Mouse (Mus musculus): ENCODE measurements around the gene Tunar. TPM values are rescaled to one million over a fixed set of nuclear protein-coding genes. Genes with fewer than 3 reads are reported as not detected.
A peak's percentile ranks its signal among the peaks of the same experiment; 100 is the strongest.

Tunar gene
- not detected for total RNA-seq (2021)
- long read RNA-seq, experiment 1 = 0 reads
- long read RNA-seq, experiment 2 = 0 reads

GRCm38 (mm10) chr12:105333570-105333969 lies at the start of gene Tunar:
Gene Tunar (plus strand): TSS chr12:105333870.
- no peak for DNase-seq

- DNase-seq = no peak
These were observed 21.1 kb upstream of the Tunar start for GRCm38 (mm10) chr12:105312571-105313035.

GRCm38 (mm10) chr12:105314328-105314727 lies 19.3 kb upstream of the Tunar start:
- DNase-seq = no peak

- DNase-seq = peak; percentile 23
These were observed 11.5 kb upstream of the Tunar start for GRCm38 (mm10) chr12:105322160-105322559.

GRCm38 (mm10) chr12:105327051-105327450 lies 6.6 kb upstream of the Tunar start:
- no peak for DNase-seq

- no peak for DNase-seq
These were observed 5.3 kb upstream of the Tunar start for GRCm38 (mm10) chr12:105328396-105328795.

- DNase-seq = no peak
These were observed 2.4 kb downstream of the Tunar start for GRCm38 (mm10) chr12:105336094-105336420.

GRCm38 (mm10) chr12:105336421-105337289 lies 3.0 kb downstream of the Tunar start:
- no peak for DNase-seq

GRCm38 (mm10) chr12:105337290-105338005 lies 3.8 kb downstream of the Tunar start:
- DNase-seq = no peak

- no peak for DNase-seq
These were observed 4.7 kb downstream of the Tunar start for GRCm38 (mm10) chr12:105338256-105338977.

- DNase-seq = no peak
These were observed 7.9 kb downstream of the Tunar start for GRCm38 (mm10) chr12:105341523-105341922.

GRCm38 (mm10) chr12:105344460-105344859 lies 10.8 kb downstream of the Tunar start:
- DNase-seq = no peak

- DNase-seq = no peak
These were observed 13.2 kb downstream of the Tunar start for GRCm38 (mm10) chr12:105346861-105347260.

GRCm38 (mm10) chr12:105347261-105347660 lies 13.6 kb downstream of the Tunar start:
- no peak for DNase-seq

- peak; percentile 53 for DNase-seq
These were observed 20.6 kb downstream of the Tunar start for GRCm38 (mm10) chr12:105354266-105354665.

GRCm38 (mm10) chr12:105354772-105355171 lies 21.1 kb downstream of the Tunar start:
- no peak for DNase-seq

- no peak for DNase-seq
These were observed 23.1 kb downstream of the Tunar start for GRCm38 (mm10) chr12:105356781-105357180.

GRCm38 (mm10) chr12:105363648-105364047 lies 30.0 kb downstream of the Tunar start:
- DNase-seq = no peak

GRCm38 (mm10) chr12:105374564-105374963 lies 40.9 kb downstream of the Tunar start:
- DNase-seq = no peak

- no peak for DNase-seq
These were observed 43.3 kb downstream of the Tunar start for GRCm38 (mm10) chr12:105376976-105377375.

- DNase-seq = no peak
These were observed 49.1 kb downstream of the Tunar start for GRCm38 (mm10) chr12:105382733-105383132.

- no peak for DNase-seq
These were observed 61.0 kb downstream of the Tunar start for GRCm38 (mm10) chr12:105394671-105395070.

GRCm38 (mm10) chr12:105398172-105398571 lies 64.5 kb downstream of the Tunar start:
- DNase-seq = no peak
